Mouse (Mus musculus): ENCODE results near the gene Has1. TPM values are rescaled to one million over a fixed set of nuclear protein-coding genes. Genes with fewer than 3 reads are reported as not detected.

Has1 gene
- polyA plus RNA-seq, 1 experiment from 2014 or later: 0.78 TPM

- H3K27me3 ChIP-seq (ENCODE audit: control insufficient read depth, insufficient read depth, low read length): no peaks in the 10 kb centered on the region
- no peaks in the 10 kb centered on the region for H3K4me1 ChIP-seq (ENCODE audit: control insufficient read depth in 2 of 2, insufficient read depth in 2 of 2, low read length in 2 of 2)
- no peak overlapping the region for H3K9ac ChIP-seq (ENCODE audit: low read length)
- WGBS: 74% methylated on average over 3 of the region's 3 CpGs
- H3K4me3 ChIP-seq (ENCODE audit: control insufficient read depth in 1 of 2, insufficient read depth in 1 of 2, low read depth in 1 of 2, low read length in 2 of 2): no peak overlapping the region
- no peak for ATAC-seq (ENCODE audit: insufficient number of reproducible peaks, insufficient read depth, low FRiP score, low read depth)
- no peak overlapping the region for H3K27ac ChIP-seq (replicated peaks in 1 of 2; ENCODE audit: control insufficient read depth in 1 of 2, insufficient read depth in 1 of 2, low read depth in 2 of 2, low read length in 2 of 2)
- no peaks in the 10 kb centered on the region for H3K9me3 ChIP-seq (ENCODE audit: control insufficient read depth, low read length)
- no peak overlapping the region for H3K4me2 ChIP-seq (ENCODE audit: low read length)
- H3K36me3 ChIP-seq (ENCODE audit: control insufficient read depth, insufficient read depth, low read length): no peaks in the 10 kb centered on the region
Observed at GRCm38 (mm10) chr17:17882672-17883071, 27.7 kb upstream of the Has1 start.

- no peak overlapping the region for H3K27ac ChIP-seq (replicated peaks in 1 of 2; ENCODE audit: control insufficient read depth in 1 of 2, insufficient read depth in 1 of 2, low read depth in 2 of 2, low read length in 2 of 2)
- 71% methylated on average over 1 of the region's 1 CpGs for WGBS
- no peaks in the 10 kb centered on the region for H3K27me3 ChIP-seq (ENCODE audit: control insufficient read depth, insufficient read depth, low read length)
- H3K9ac ChIP-seq (ENCODE audit: low read length): no peak overlapping the region
- no peaks in the 10 kb centered on the region for H3K9me3 ChIP-seq (ENCODE audit: control insufficient read depth, low read length)
- no peaks in the 10 kb centered on the region for H3K4me1 ChIP-seq (ENCODE audit: control insufficient read depth in 2 of 2, insufficient read depth in 2 of 2, low read length in 2 of 2)
- no peak overlapping the region for H3K4me3 ChIP-seq (ENCODE audit: control insufficient read depth in 1 of 2, insufficient read depth in 1 of 2, low read depth in 1 of 2, low read length in 2 of 2)
- no peaks in the 10 kb centered on the region for H3K36me3 ChIP-seq (ENCODE audit: control insufficient read depth, insufficient read depth, low read length)
- no peak for ATAC-seq (ENCODE audit: insufficient number of reproducible peaks, insufficient read depth, low FRiP score, low read depth)
- H3K4me2 ChIP-seq (ENCODE audit: low read length): no peak overlapping the region
Observed at GRCm38 (mm10) chr17:17879347-17879746, 24.3 kb upstream of the Has1 start.

GRCm38 (mm10) chr17:17871697-17872096 is 16.7 kb upstream of the Has1 start:
- WGBS: 67% methylated on average over 2 of the region's 2 CpGs
- Histone ChIP-seq H3K27me3 (ENCODE audit: control insufficient read depth, insufficient read depth, low read length) (no peaks in the 10 kb centered on the region), H3K4me1 (ENCODE audit: control insufficient read depth in 2 of 2, insufficient read depth in 2 of 2, low read length in 2 of 2) (no peaks in the 10 kb centered on the region), H3K4me2 (ENCODE audit: low read length) (no peak overlapping the region), H3K9ac (ENCODE audit: low read length) (no peak overlapping the region), H3K4me3 (ENCODE audit: control insufficient read depth in 1 of 2, insufficient read depth in 1 of 2, low read depth in 1 of 2, low read length in 2 of 2) (no peak overlapping the region), H3K9me3 (ENCODE audit: control insufficient read depth, low read length) (peaks cover 7% of the 10 kb centered on the region; the same call in 1 of the 2 replicates), H3K36me3 (ENCODE audit: control insufficient read depth, insufficient read depth, low read length) (no peaks in the 10 kb centered on the region), H3K27ac (replicated peaks in 1 of 2; ENCODE audit: control insufficient read depth in 1 of 2, insufficient read depth in 1 of 2, low read depth in 2 of 2, low read length in 2 of 2) (no peak overlapping the region)
- no peak for ATAC-seq (ENCODE audit: insufficient number of reproducible peaks, insufficient read depth, low FRiP score, low read depth)

GRCm38 (mm10) chr17:17870892-17871550 is 16.0 kb upstream of the Has1 start:
- 69% methylated on average over 2 of the region's 2 CpGs for WGBS

GRCm38 (mm10) chr17:17866801-17867469 is 11.9 kb upstream of the Has1 start:
- H3K36me3 ChIP-seq (ENCODE audit: control insufficient read depth, insufficient read depth, low read length): peaks cover 35% of the 10 kb centered on the region
- H3K9me3 ChIP-seq (ENCODE audit: control insufficient read depth, low read length): no peaks in the 10 kb centered on the region
- H3K9ac ChIP-seq (ENCODE audit: low read length): no peak overlapping the region
- H3K27me3 ChIP-seq (ENCODE audit: control insufficient read depth, insufficient read depth, low read length): no peaks in the 10 kb centered on the region
- 84% methylated on average over 11 of the region's 11 CpGs for WGBS
- no peak overlapping the region for H3K4me2 ChIP-seq (ENCODE audit: low read length)
- no peak for ATAC-seq (ENCODE audit: insufficient number of reproducible peaks, insufficient read depth, low FRiP score, low read depth)
- no peaks in the 10 kb centered on the region for H3K4me1 ChIP-seq (ENCODE audit: control insufficient read depth in 2 of 2, insufficient read depth in 2 of 2, low read length in 2 of 2)
- no peak overlapping the region for H3K27ac ChIP-seq (replicated peaks in 1 of 2; ENCODE audit: control insufficient read depth in 1 of 2, insufficient read depth in 1 of 2, low read depth in 2 of 2, low read length in 2 of 2)
- no peak overlapping the region for H3K4me3 ChIP-seq (ENCODE audit: control insufficient read depth in 1 of 2, insufficient read depth in 1 of 2, low read depth in 1 of 2, low read length in 2 of 2)

More at GRCm38 (mm10) chr17:17870892-17871550, 16.0 kb upstream of the Has1 start:
- Histone ChIP-seq H3K9ac (ENCODE audit: low read length) (no peak overlapping the region), H3K27ac (replicated peaks in 1 of 2; ENCODE audit: control insufficient read depth in 1 of 2, insufficient read depth in 1 of 2, low read depth in 2 of 2, low read length in 2 of 2) (no peak overlapping the region), H3K9me3 (ENCODE audit: control insufficient read depth, low read length) (peaks cover 7% of the 10 kb centered on the region; the same call in 1 of the 2 replicates), H3K4me3 (ENCODE audit: control insufficient read depth in 1 of 2, insufficient read depth in 1 of 2, low read depth in 1 of 2, low read length in 2 of 2) (no peak overlapping the region), H3K4me2 (ENCODE audit: low read length) (no peak overlapping the region), H3K27me3 (ENCODE audit: control insufficient read depth, insufficient read depth, low read length) (no peaks in the 10 kb centered on the region), H3K4me1 (ENCODE audit: control insufficient read depth in 2 of 2, insufficient read depth in 2 of 2, low read length in 2 of 2) (no peaks in the 10 kb centered on the region), H3K36me3 (ENCODE audit: control insufficient read depth, insufficient read depth, low read length) (peaks cover 3% of the 10 kb centered on the region; the same call in 1 of the 2 replicates)
- ATAC-seq (ENCODE audit: insufficient number of reproducible peaks, insufficient read depth, low FRiP score, low read depth): no peak

- Histone ChIP-seq H3K4me1 (ENCODE audit: control insufficient read depth in 2 of 2, insufficient read depth in 2 of 2, low read length in 2 of 2) (no peaks in the 10 kb centered on the region), H3K4me2 (ENCODE audit: low read length) (no peak overlapping the region), H3K27ac (replicated peaks in 1 of 2; ENCODE audit: control insufficient read depth in 1 of 2, insufficient read depth in 1 of 2, low read depth in 2 of 2, low read length in 2 of 2) (no peak overlapping the region), H3K27me3 (ENCODE audit: control insufficient read depth, insufficient read depth, low read length) (no peaks in the 10 kb centered on the region), H3K36me3 (ENCODE audit: control insufficient read depth, insufficient read depth, low read length) (peaks cover 35% of the 10 kb centered on the region), H3K9me3 (ENCODE audit: control insufficient read depth, low read length) (no peaks in the 10 kb centered on the region), H3K9ac (ENCODE audit: low read length) (no peak overlapping the region), H3K4me3 (ENCODE audit: control insufficient read depth in 1 of 2, insufficient read depth in 1 of 2, low read depth in 1 of 2, low read length in 2 of 2) (no peak overlapping the region)
- WGBS: 53% methylated on average over 2 of the region's 2 CpGs
- ATAC-seq (ENCODE audit: insufficient number of reproducible peaks, insufficient read depth, low FRiP score, low read depth): no peak
Observed at GRCm38 (mm10) chr17:17865168-17865567, 10.2 kb upstream of the Has1 start.

GRCm38 (mm10) chr17:17862360-17862759 is 7.4 kb upstream of the Has1 start:
- H3K9ac ChIP-seq (ENCODE audit: low read length): no peak overlapping the region
- ATAC-seq (ENCODE audit: insufficient number of reproducible peaks, insufficient read depth, low FRiP score, low read depth): no peak
- no peaks in the 10 kb centered on the region for H3K4me1 ChIP-seq (ENCODE audit: control insufficient read depth in 2 of 2, insufficient read depth in 2 of 2, low read length in 2 of 2)
- H3K4me2 ChIP-seq (ENCODE audit: low read length): no peak overlapping the region
- H3K9me3 ChIP-seq (ENCODE audit: control insufficient read depth, low read length): no peaks in the 10 kb centered on the region
- no peak overlapping the region for H3K27ac ChIP-seq (replicated peaks in 1 of 2; ENCODE audit: control insufficient read depth in 1 of 2, insufficient read depth in 1 of 2, low read depth in 2 of 2, low read length in 2 of 2)
- peaks cover 35% of the 10 kb centered on the region for H3K36me3 ChIP-seq (ENCODE audit: control insufficient read depth, insufficient read depth, low read length)
- H3K4me3 ChIP-seq (ENCODE audit: control insufficient read depth in 1 of 2, insufficient read depth in 1 of 2, low read depth in 1 of 2, low read length in 2 of 2): no peak overlapping the region
- H3K27me3 ChIP-seq (ENCODE audit: control insufficient read depth, insufficient read depth, low read length): no peaks in the 10 kb centered on the region
- 43% methylated on average over 1 of the region's 1 CpGs for WGBS

Data from heart, embryonic 14.5 days (tissue).